ENCODE assay signal across 25 mouse cellular contexts in the genomic region with DNA sequence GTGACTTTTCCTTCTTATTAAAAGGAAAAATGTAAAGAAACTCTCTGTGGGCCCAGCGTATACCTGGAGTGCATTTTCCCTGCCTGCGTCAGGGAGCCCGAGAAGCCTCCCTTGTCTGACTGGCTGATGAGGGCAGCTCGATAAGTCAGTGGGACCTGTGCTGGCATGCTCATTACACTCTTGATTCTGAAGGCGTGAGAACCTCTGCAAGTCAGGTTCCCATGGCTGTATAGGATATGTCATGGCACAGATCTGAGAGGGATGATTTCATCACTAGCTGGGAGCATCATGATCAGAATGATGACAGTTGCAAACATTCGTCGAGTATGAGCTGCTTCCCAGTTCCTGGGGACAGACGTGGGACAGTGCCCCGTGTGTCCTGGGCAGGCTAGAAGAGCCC. TPM values are rescaled to one million over a fixed set of nuclear protein-coding genes. Genes with fewer than 3 reads are reported as not detected.
A peak's percentile ranks its signal among the peaks of the same experiment; 100 is the strongest.
DNase-seq lines count a peak whose midpoint lies in the region; ATAC-seq and TF ChIP-seq lines count a peak whose summit lies in the region.
"Had no signal": no experiment of that assay in that cellular context is flagged by ENCODE, and none has a peak within 500 bp of the region (broad histone marks: within the 10 kb centered on the region; RNA-seq: fewer than 3 reads in every experiment).

No protein-coding gene starts in this region.

- H3K4me2 ChIP-seq in limb, embryonic 14.5 days (replicated peaks; ENCODE audit: low read depth, low read length, severe bottlenecking): no peak overlapping the region
- no peak overlapping the region for H3K4me2 ChIP-seq in stomach, embryonic 15.5 days
- H3K4me2 ChIP-seq: forebrain, embryonic 12.5 days; heart, embryonic 12.5 days; intestine, embryonic 15.5 days; liver, embryonic 13.5 days; lung, embryonic 14.5 days; neural tube, embryonic 15.5 days had no signal

- no peak overlapping the region for H3K27ac ChIP-seq in limb, embryonic 14.5 days (replicated peaks; ENCODE audit: low read depth, low read length)
- H3K27ac ChIP-seq in stomach, embryonic 15.5 days: peak overlapping the region; percentile 77
- H3K27ac ChIP-seq: forebrain, embryonic 12.5 days; hindbrain, embryonic 10.5 days; neural tube, embryonic 15.5 days had no signal

- no peak for ATAC-seq in limb, embryonic 14.5 days (ENCODE audit: low FRiP score, low read depth)
- ATAC-seq in stomach, embryonic 15.5 days (ENCODE audit: insufficient read depth, low FRiP score, low read depth): no peak
- ATAC-seq: CD4-positive, CD25-positive, alpha-beta regulatory T cell, adult 4 months; hindbrain, embryonic 16.5 days; intestine, embryonic 15.5 days had no signal

- TF ChIP-seq POLR2A in limb, embryonic 14.5 days (IDR thresholded peaks at IDR 0.05; ENCODE audit: borderline replicate concordance, extremely low read depth, insufficient read depth, insufficient read length): no peak

- DNase-seq in kidney, adult 18-20 months: peak; percentile 11
- DNase-seq in kidney, postnatal 25 days: no peak
- peak; percentile 57 for DNase-seq in urinary bladder, postnatal 14 days (ENCODE audit: low spot score)
- no peak for DNase-seq in urinary bladder, postnatal 10 days (ENCODE audit: low spot score)
- DNase-seq in limb, embryonic 14.5 days (ENCODE audit: low spot score): peak; percentile 11
- no peak for DNase-seq in yolk sac, embryonic 10.5 days (ENCODE audit: low spot score)
- no peak for DNase-seq in gastrocnemius, postnatal 10 days
- DNase-seq: adrenal gland, postnatal 25 days; cerebellum, adult 8-10 months; heart, adult 18-20 months; heart, postnatal 10 days; kidney, postnatal 4 days; liver, embryonic 13.5 days; lung, embryonic 14.5 days; thymus, postnatal 36 days had no signal

- H3K4me1 ChIP-seq in limb, embryonic 14.5 days (ENCODE audit: control insufficient read depth, insufficient read depth, low read length): peaks cover 12% of the 10 kb centered on the region; the same call in 1 of the 2 replicates
- H3K4me1 ChIP-seq in stomach, embryonic 15.5 days: 0 out of 2 replicates have a peak, but pooled peaks cover 24% of the 10 kb centered on the region

- no peak overlapping the region for H3K4me3 ChIP-seq in limb, embryonic 14.5 days (replicated peaks; ENCODE audit: low read length)
- no peak overlapping the region for H3K4me3 ChIP-seq in stomach, embryonic 15.5 days (replicated peaks)
- H3K4me3 ChIP-seq: forebrain, embryonic 12.5 days; heart, embryonic 12.5 days; hindbrain, embryonic 10.5 days; intestine, embryonic 15.5 days; liver, embryonic 13.5 days; neural tube, embryonic 15.5 days had no signal

- H3K9ac ChIP-seq in limb, embryonic 14.5 days (ENCODE audit: low read depth, low read length, severe bottlenecking): no peak overlapping the region
- H3K9ac ChIP-seq in stomach, embryonic 15.5 days: no peak overlapping the region
- H3K9ac ChIP-seq: forebrain, embryonic 12.5 days; heart, embryonic 12.5 days; intestine, embryonic 15.5 days; liver, embryonic 13.5 days; lung, embryonic 14.5 days; neural tube, embryonic 15.5 days had no signal

- 67% methylated on average over 9 of the region's 9 CpGs for WGBS in limb, embryonic 14.5 days
- WGBS in stomach, embryonic 15.5 days: 80% methylated on average over 9 of the region's 9 CpGs

- no peaks in the 10 kb centered on the region for H3K36me3 ChIP-seq in limb, embryonic 14.5 days (ENCODE audit: control insufficient read depth, insufficient read depth, low read length)
- no peaks in the 10 kb centered on the region for H3K36me3 ChIP-seq in stomach, embryonic 15.5 days
- H3K36me3 ChIP-seq: forebrain, embryonic 12.5 days; heart, embryonic 12.5 days; intestine, embryonic 15.5 days; neural tube, embryonic 15.5 days had no signal

- H3K27me3 ChIP-seq in limb, embryonic 14.5 days (ENCODE audit: control insufficient read depth, insufficient read depth, low read length): no peaks in the 10 kb centered on the region
- H3K27me3 ChIP-seq in stomach, embryonic 15.5 days (replicated peaks): no peaks in the 10 kb centered on the region
- H3K27me3 ChIP-seq: forebrain, embryonic 12.5 days; heart, embryonic 12.5 days; intestine, embryonic 15.5 days; liver, embryonic 13.5 days; neural tube, embryonic 15.5 days had no signal

- no peaks in the 10 kb centered on the region for H3K9me3 ChIP-seq in limb, embryonic 14.5 days (ENCODE audit: control insufficient read depth, low read length)
- H3K9me3 ChIP-seq in stomach, embryonic 15.5 days: no peaks in the 10 kb centered on the region
- H3K9me3 ChIP-seq: forebrain, embryonic 12.5 days; heart, embryonic 12.5 days; hindbrain, embryonic 10.5 days; intestine, embryonic 15.5 days; liver, embryonic 13.5 days; neural tube, embryonic 15.5 days had no signal

RNA-seq across cellular contexts. Expression of gene Zfp750, which starts 3.1 kb away (rescaled TPM):
- polyA plus RNA-seq in limb, embryonic 14.5 days (2012; rRNA removed): 10.7 and 12.8 TPM in 2 replicates
- polyA plus RNA-seq in limb, embryonic 14.5 days (2014; fragmentation: Nextera tagmentation; extraction: Ambion mirVana): 19.7 and 24.0 TPM in 2 replicates
- polyA plus RNA-seq in stomach, embryonic 15.5 days (2015; fragmentation: Nextera tagmentation; extraction: Ambion mirVana): 7.0 and 10.9 TPM in 2 replicates
- not detected for total RNA-seq in gastrocnemius, postnatal 10 days (2021)
- total RNA-seq: left cerebral cortex, postnatal 14 days had no signal
- polyA plus RNA-seq: small intestine, adult 2 months had no signal

Comparison
In these comparisons a context has a peak if more than half of its experiments do, and no peak if none do; other contexts are left out.
1. DNase-seq: peak in kidney, adult 18-20 months (single experiment), urinary bladder, postnatal 14 days (single experiment) and limb, embryonic 14.5 days (single experiment); none in kidney, postnatal 25 days (0 of 2), urinary bladder, postnatal 10 days (single experiment), yolk sac, embryonic 10.5 days (single experiment) and gastrocnemius, postnatal 10 days (single experiment).